Mouse (Mus musculus) spleen, embryonic (tissue): ENCODE measurements at regions not wholly inside any gene's neighbourhood (a gene's known extent, or its start where the extent isn't known, plus 50 kb on each side); places are given as distances from the start of the nearest gene placed in this dataset.

ENCODE experiments used
- CTCF ChIA-PET: fragments of 350-600 bp; sonication (Branson Sonifier 250); formaldehyde crosslinking; loops from one replicate; lab custom pipeline; 2022; lab: Charles Lee

GRCm38 (mm10) chrX:52668679-52669078 is 54.9 kb upstream of the Gpc3 start:
- CTCF ChIA-PET, result no interaction called here

DNA sequence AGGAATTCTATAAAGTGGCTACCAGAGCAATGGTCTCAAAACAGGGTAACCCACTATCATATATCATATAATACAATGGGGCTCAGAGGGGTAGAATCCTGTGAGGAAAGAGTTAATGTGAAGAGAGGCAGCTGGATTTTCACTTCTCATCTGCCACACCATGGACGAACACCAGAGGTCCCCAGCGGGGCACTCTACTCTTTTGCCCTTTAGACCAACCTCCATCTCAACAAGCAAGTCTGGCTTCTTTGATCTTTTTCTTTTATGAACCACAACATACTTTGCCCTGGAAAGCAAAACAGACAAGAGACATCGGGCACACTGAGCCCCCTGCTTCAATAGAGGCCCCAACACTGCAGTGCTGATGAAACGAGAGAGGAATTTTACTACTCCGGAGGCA is 65.3 kb upstream of the Gpc3 start:
- CTCF ChIA-PET, result no interaction called here

GRCm38 (mm10) chrX:52694392-52694791 is 80.6 kb upstream of the Gpc3 start:
- CTCF ChIA-PET, result no interaction called here

- CTCF ChIA-PET, result interaction anchor here (0.6 kb wide), 1 partner anchor 620 kb away, joined by 4 read pairs; no protein-coding TSS in a partner anchor
These were observed 85.9 kb upstream of the Gpc3 start for GRCm38 (mm10) chrX:52699615-52700014.

DNA sequence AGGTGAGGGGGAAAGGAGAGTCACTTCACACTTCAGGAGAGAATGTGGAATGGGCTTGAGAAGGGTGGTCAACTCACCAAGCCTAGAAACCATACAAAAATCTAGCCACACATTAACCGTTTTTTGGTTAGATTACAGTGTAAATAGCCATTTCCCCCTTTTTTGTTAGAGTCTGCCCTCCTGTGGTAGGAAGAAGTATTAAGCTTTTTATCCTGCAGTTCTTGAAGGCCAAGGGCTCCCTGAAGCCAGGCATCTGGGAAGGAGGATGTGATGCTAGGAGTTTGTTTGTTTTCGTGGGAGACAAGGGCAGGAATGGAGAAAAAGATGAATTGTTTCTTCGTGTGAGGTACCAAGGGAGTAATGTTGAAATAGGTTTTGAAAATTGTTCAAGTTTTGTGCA is 73.5 kb upstream of the Ccdc160 start:
- CTCF ChIA-PET, result no interaction called here

DNA sequence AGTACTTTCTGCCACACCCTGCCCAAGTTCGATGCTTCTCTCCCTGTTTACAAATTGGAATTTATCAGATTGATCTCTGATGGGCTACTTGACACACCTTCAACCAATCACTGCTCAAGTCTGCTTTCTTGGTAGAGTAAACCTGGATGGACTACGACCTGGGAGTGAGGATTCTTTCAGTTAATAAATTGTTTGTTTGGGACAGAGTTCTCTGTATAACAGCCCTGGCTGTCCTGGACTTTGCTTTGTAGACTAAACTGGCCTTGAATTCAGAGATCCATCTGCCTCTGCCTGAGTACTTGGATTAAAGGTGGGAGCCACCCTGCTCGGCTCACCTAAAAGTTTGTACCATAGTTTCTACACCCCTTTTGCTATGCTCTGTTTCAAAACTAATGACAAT is 52.9 kb upstream of the Ccdc160 start:
- CTCF ChIA-PET, result no interaction called here
